Mouse (Mus musculus) erythroblast, embryonic 14.5 days (primary cell): ENCODE measurements around the gene Prkca.

Source experiments
- GATA1 ChIP-seq: IDR thresholded peaks from 2 replicates; pipeline ENCODE4 v1.6.1; 2012; ENCODE audit warnings: low read length, inconsistent platforms, mixed read lengths
- TAL1 ChIP-seq: IDR thresholded peaks from 3 replicates; pipeline ENCODE4 v1.6.1; 2012; ENCODE audit warnings: low read length, inconsistent platforms, mixed read lengths

GRCm38 (mm10) chr11:108254681-108255080 is 89.0 kb downstream of the Prkca start:
- TF ChIP-seq TAL1 (no peak), GATA1 (no peak)
